Mouse (Mus musculus): ENCODE data around the gene Tgfbr2. TPM values are rescaled to one million over a fixed set of nuclear protein-coding genes. Genes with fewer than 3 reads are reported as not detected.

Tgfbr2 gene
- polyA plus RNA-seq, 1 experiment, result 117 TPM

DNA sequence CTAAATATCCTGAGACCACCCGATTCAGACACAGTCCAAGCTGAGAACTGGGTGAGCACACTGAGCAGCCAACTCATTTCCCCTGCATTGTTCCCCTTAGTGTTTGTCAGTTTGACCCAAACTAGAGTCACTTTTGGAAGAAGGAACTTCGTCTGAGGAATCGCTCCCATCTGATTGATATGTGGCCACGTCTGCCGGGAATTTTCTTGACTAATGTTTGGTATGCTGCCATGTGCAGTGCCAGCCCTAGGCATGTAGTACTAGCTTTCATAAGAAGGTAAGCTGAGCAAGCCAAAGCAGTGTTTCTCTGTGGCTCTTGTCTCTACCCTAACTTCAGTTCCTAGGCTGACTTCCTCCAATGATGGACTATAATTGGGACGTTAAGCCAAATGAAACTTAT lies 7.9 kb upstream of the Tgfbr2 start:
- no peaks in the 10 kb centered on the region for H3K4me1 ChIP-seq (ENCODE audit: control insufficient read depth, insufficient read depth, low read length)
- H3K27ac ChIP-seq (ENCODE audit: insufficient read depth, low read length), result no peak overlapping the region
- TF ChIP-seq POLR2A (IDR thresholded peaks at IDR 0.05; ENCODE audit: low read depth, low read length) (no peak), CTCF (IDR thresholded peaks at IDR 0.05; ENCODE audit: borderline replicate concordance, insufficient read depth, low read length) (no peak)
- no peak overlapping the region for H3K4me3 ChIP-seq (ENCODE audit: insufficient read depth, low read length)

- TF ChIP-seq CTCF (IDR thresholded peaks at IDR 0.05; ENCODE audit: borderline replicate concordance, insufficient read depth, low read length), result no peak
- no peak for TF ChIP-seq POLR2A (IDR thresholded peaks at IDR 0.05; ENCODE audit: low read depth, low read length)
These were observed 6.4 kb upstream of the Tgfbr2 start for GRCm38 (mm10) chr9:116181608-116182007.

DNA sequence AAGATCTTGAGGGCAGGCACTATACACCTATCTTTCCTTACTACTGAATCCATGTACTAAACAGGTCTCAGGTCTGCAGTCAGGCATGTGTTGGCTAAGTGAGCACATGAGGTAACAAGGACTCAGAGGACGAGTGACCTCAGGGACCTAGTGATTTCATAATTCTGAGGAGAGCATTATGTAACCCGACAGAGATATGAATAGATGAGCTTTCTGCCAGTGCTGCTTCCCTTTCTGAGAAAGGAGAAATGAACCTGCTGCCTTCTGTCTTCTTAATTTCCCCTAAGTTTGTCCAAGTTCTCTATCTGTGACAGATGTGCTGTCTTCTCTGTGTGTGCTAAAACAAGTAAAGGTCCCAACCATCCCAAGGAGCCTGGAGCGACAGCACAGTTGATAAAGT lies 3.0 kb upstream of the Tgfbr2 start:
- H3K27ac ChIP-seq (ENCODE audit: insufficient read depth, low read length), result no peak overlapping the region
- H3K4me3 ChIP-seq (ENCODE audit: insufficient read depth, low read length), result no peak overlapping the region
- TF ChIP-seq POLR2A (IDR thresholded peaks at IDR 0.05; ENCODE audit: low read depth, low read length) (no peak), CTCF (IDR thresholded peaks at IDR 0.05; ENCODE audit: borderline replicate concordance, insufficient read depth, low read length) (no peak)
- H3K4me1 ChIP-seq (ENCODE audit: control insufficient read depth, insufficient read depth, low read length), result no peaks in the 10 kb centered on the region

More at GRCm38 (mm10) chr9:116181608-116182007, 6.4 kb upstream of the Tgfbr2 start:
- Histone ChIP-seq H3K27ac (ENCODE audit: insufficient read depth, low read length) (no peak overlapping the region), H3K4me1 (ENCODE audit: control insufficient read depth, insufficient read depth, low read length) (no peaks in the 10 kb centered on the region), H3K4me3 (ENCODE audit: insufficient read depth, low read length) (no peak overlapping the region)

- TF ChIP-seq POLR2A (IDR thresholded peaks at IDR 0.05; ENCODE audit: low read depth, low read length) (no peak), CTCF (IDR thresholded peaks at IDR 0.05; ENCODE audit: borderline replicate concordance, insufficient read depth, low read length) (no peak)
- Histone ChIP-seq H3K27ac (ENCODE audit: insufficient read depth, low read length) (no peak overlapping the region), H3K4me3 (ENCODE audit: insufficient read depth, low read length) (no peak overlapping the region), H3K4me1 (ENCODE audit: control insufficient read depth, insufficient read depth, low read length) (no peaks in the 10 kb centered on the region)
These were observed 1.9 kb upstream of the Tgfbr2 start for GRCm38 (mm10) chr9:116177108-116177507.

DNA sequence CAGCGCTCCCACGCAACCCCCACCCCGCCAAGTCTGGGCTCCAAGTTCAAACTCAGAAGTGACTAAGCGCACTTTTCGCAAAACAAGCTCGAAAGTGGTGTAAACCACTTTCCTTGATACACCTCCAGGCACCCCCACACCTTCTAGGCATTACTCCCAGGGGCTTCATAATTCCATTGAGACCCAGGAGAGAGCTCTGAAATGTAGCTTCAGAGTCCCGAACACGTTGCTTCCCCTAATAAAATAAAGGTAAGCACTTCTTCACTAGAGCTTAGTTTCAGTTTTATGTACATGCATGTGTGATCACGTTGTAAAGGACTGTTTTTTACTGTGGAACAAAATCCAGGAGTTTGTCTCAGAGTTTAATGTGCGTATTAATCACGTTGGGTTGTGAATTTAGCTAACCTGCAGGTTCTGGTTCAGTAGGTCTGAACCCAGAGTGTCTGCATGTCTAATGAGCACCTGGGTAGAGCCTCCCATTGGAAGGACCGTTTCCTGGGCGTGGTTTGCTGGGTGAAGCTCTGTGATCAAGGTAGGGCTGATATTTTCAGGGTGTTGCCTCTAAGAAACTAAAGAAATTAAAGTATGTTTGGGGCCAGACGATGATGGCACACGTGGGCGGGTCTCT lies 442 bp upstream of the Tgfbr2 start:
- Histone ChIP-seq H3K4me1 (ENCODE audit: control insufficient read depth, insufficient read depth, low read length) (no peaks in the 10 kb centered on the region; the same call in 1 of the 2 replicates), H3K27ac (ENCODE audit: insufficient read depth, low read length) (peak overlapping the region; percentile 95), H3K4me3 (ENCODE audit: insufficient read depth, low read length) (peak overlapping the region; percentile 52)
- TF ChIP-seq POLR2A (IDR thresholded peaks at IDR 0.05; ENCODE audit: low read depth, low read length) (no peak), CTCF (IDR thresholded peaks at IDR 0.05; ENCODE audit: borderline replicate concordance, insufficient read depth, low read length) (no peak)

GRCm38 (mm10) chr9:116173473-116174170 lies 1.5 kb downstream of the Tgfbr2 start:
- Histone ChIP-seq H3K4me3 (ENCODE audit: insufficient read depth, low read length) (peak overlapping the region; percentile 94), H3K27ac (ENCODE audit: insufficient read depth, low read length) (peak overlapping the region; percentile 95), H3K4me1 (ENCODE audit: control insufficient read depth, insufficient read depth, low read length) (peaks cover 3% of the 10 kb centered on the region; the same call in 1 of the 2 replicates)
- no peak for TF ChIP-seq POLR2A (IDR thresholded peaks at IDR 0.05; ENCODE audit: low read depth, low read length)
- TF ChIP-seq CTCF (IDR thresholded peaks at IDR 0.05; ENCODE audit: borderline replicate concordance, insufficient read depth, low read length), result no peak

- TF ChIP-seq CTCF (IDR thresholded peaks at IDR 0.05; ENCODE audit: borderline replicate concordance, insufficient read depth, low read length), result no peak
- no peak for TF ChIP-seq POLR2A (IDR thresholded peaks at IDR 0.05; ENCODE audit: low read depth, low read length)
- Histone ChIP-seq H3K4me1 (ENCODE audit: control insufficient read depth, insufficient read depth, low read length) (peaks cover 3% of the 10 kb centered on the region; the same call in 1 of the 2 replicates), H3K27ac (ENCODE audit: insufficient read depth, low read length) (no peak overlapping the region), H3K4me3 (ENCODE audit: insufficient read depth, low read length) (peak overlapping the region; percentile 94)
These were observed 2.1 kb downstream of the Tgfbr2 start for GRCm38 (mm10) chr9:116173059-116173458.

DNA sequence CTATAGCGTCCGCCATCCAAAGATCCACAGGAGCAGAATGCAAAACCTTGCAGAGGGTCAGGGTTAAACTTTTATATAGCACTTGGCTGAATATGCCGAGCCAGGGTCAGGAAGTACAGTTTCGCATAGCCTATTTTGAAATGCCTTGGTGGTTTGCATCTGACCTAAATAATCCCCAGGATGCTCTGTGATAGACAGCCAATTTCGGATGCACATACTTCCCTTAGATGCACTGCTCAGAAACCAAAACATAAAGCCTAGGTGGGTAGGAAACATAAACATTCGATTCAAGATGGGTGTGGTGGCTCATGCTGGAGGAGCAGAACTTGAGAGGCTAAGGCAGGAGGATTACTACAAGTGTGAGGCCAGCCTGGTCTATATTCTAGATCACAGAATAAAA lies 6.1 kb downstream of the Tgfbr2 start:
- Histone ChIP-seq H3K27ac (ENCODE audit: insufficient read depth, low read length) (no peak overlapping the region), H3K4me1 (ENCODE audit: control insufficient read depth, insufficient read depth, low read length) (peaks cover 3% of the 10 kb centered on the region; the same call in 1 of the 2 replicates), H3K4me3 (ENCODE audit: insufficient read depth, low read length) (no peak overlapping the region)
- TF ChIP-seq CTCF (IDR thresholded peaks at IDR 0.05; ENCODE audit: borderline replicate concordance, insufficient read depth, low read length) (no peak), POLR2A (IDR thresholded peaks at IDR 0.05; ENCODE audit: low read depth, low read length) (no peak)

- Histone ChIP-seq H3K4me3 (ENCODE audit: insufficient read depth, low read length) (no peak overlapping the region), H3K4me1 (ENCODE audit: control insufficient read depth, insufficient read depth, low read length) (peaks cover 3% of the 10 kb centered on the region; the same call in 1 of the 2 replicates), H3K27ac (ENCODE audit: insufficient read depth, low read length) (peak overlapping the region; percentile 10; the same call in 1 of the 2 replicates)
- TF ChIP-seq POLR2A (IDR thresholded peaks at IDR 0.05; ENCODE audit: low read depth, low read length) (no peak), CTCF (IDR thresholded peaks at IDR 0.05; ENCODE audit: borderline replicate concordance, insufficient read depth, low read length) (no peak)
These were observed 7.8 kb downstream of the Tgfbr2 start for GRCm38 (mm10) chr9:116167304-116167880.

GRCm38 (mm10) chr9:116166363-116166762 lies 8.8 kb downstream of the Tgfbr2 start:
- TF ChIP-seq POLR2A (IDR thresholded peaks at IDR 0.05; ENCODE audit: low read depth, low read length) (no peak), CTCF (IDR thresholded peaks at IDR 0.05; ENCODE audit: borderline replicate concordance, insufficient read depth, low read length) (no peak)
- Histone ChIP-seq H3K4me3 (ENCODE audit: insufficient read depth, low read length) (no peak overlapping the region), H3K27ac (ENCODE audit: insufficient read depth, low read length) (peak overlapping the region; percentile 21; the same call in 1 of the 2 replicates), H3K4me1 (ENCODE audit: control insufficient read depth, insufficient read depth, low read length) (peaks cover 4% of the 10 kb centered on the region; the same call in 1 of the 2 replicates)

Measured in embryonic fibroblast, embryonic 13.5 days (primary cell).